Mouse (Mus musculus) heart, adult 2 months (tissue): ENCODE measurements around the gene Palm2.

Experiments
- CTCF ChIP-seq: fragments of 200-600 bp; IDR thresholded peaks from 2 replicates; pipeline ENCODE4 v1.8.1; 2022; ENCODE audit warnings: antibody characterized with exemption, mild to moderate bottlenecking, moderate library complexity
- POLR2A ChIP-seq: fragments of 200-500 bp; IDR thresholded peaks from 2 replicates; pipeline ENCODE4 v1.6.1; 2011; ENCODE audit warnings: mild to moderate bottlenecking, low read depth, low read length, control low read depth; ENCODE audit not compliant: insufficient read depth

- TF ChIP-seq POLR2A, result no peak
- no peak for TF ChIP-seq CTCF
Observed at GRCm38 (mm10) chr4:57486392-57486791, 52.3 kb downstream of the Palm2 start.
